Mouse (Mus musculus): Measurements from ENCODE around the gene Abcb10. TPM values are rescaled to one million over a fixed set of nuclear protein-coding genes. Genes with fewer than 3 reads are reported as not detected.

Gene Abcb10
- total and polyA plus RNA-seq, 2 experiments from 2014 or later: 17.2 to 34.5 TPM

GRCm38 (mm10) chr8:123925671-123926070 lies 57.3 kb downstream of the Abcb10 start:
- no peak for ATAC-seq (ENCODE audit: insufficient read depth, low read depth)
- Histone ChIP-seq H3K36me3 (replicated peaks; ENCODE audit: control insufficient read depth, insufficient read depth, low read length) (peaks cover 70% of the 10 kb centered on the region), H3K4me2 (ENCODE audit: low read depth, low read length) (no peak overlapping the region), H3K27ac (ENCODE audit: low read depth) (no peak overlapping the region), H3K4me3 (ENCODE audit: low read depth, low read length) (no peak overlapping the region), H3K9ac (replicated peaks; ENCODE audit: low read depth, low read length) (no peak overlapping the region), H3K4me1 (ENCODE audit: control insufficient read depth, insufficient read depth) (no peaks in the 10 kb centered on the region), H3K27me3 (ENCODE audit: control insufficient read depth, insufficient read depth, low read length) (no peaks in the 10 kb centered on the region), H3K9me3 (replicated peaks; ENCODE audit: control insufficient read depth, low read length) (no peaks in the 10 kb centered on the region)
- WGBS: 94% methylated on average over 3 of the region's 3 CpGs
- no peak for DNase-seq (ENCODE audit: low spot score)
- TF ChIP-seq EP300 (IDR thresholded peaks at IDR 0.05; ENCODE audit: low read depth) (no peak), CTCF (IDR thresholded peaks at IDR 0.05; ENCODE audit: low read depth) (no peak)

- Histone ChIP-seq H3K36me3 (replicated peaks; ENCODE audit: control insufficient read depth, insufficient read depth, low read length) (peaks cover 70% of the 10 kb centered on the region), H3K9ac (replicated peaks; ENCODE audit: low read depth, low read length) (no peak overlapping the region), H3K4me1 (ENCODE audit: control insufficient read depth, insufficient read depth) (no peaks in the 10 kb centered on the region), H3K27ac (ENCODE audit: low read depth) (no peak overlapping the region), H3K4me3 (ENCODE audit: low read depth, low read length) (no peak overlapping the region), H3K9me3 (replicated peaks; ENCODE audit: control insufficient read depth, low read length) (no peaks in the 10 kb centered on the region), H3K27me3 (ENCODE audit: control insufficient read depth, insufficient read depth, low read length) (no peaks in the 10 kb centered on the region), H3K4me2 (ENCODE audit: low read depth, low read length) (no peak overlapping the region)
- peak; percentile 82 for DNase-seq (ENCODE audit: low spot score)
- peak; percentile 90 for ATAC-seq (ENCODE audit: insufficient read depth, low read depth)
- TF ChIP-seq CTCF (IDR thresholded peaks at IDR 0.05; ENCODE audit: low read depth) (peak; percentile 97), EP300 (IDR thresholded peaks at IDR 0.05; ENCODE audit: low read depth) (no peak)
- 23% methylated on average over 2 of the region's 2 CpGs for WGBS
These were observed 58.2 kb downstream of the Abcb10 start for GRCm38 (mm10) chr8:123924719-123925118.

DNA sequence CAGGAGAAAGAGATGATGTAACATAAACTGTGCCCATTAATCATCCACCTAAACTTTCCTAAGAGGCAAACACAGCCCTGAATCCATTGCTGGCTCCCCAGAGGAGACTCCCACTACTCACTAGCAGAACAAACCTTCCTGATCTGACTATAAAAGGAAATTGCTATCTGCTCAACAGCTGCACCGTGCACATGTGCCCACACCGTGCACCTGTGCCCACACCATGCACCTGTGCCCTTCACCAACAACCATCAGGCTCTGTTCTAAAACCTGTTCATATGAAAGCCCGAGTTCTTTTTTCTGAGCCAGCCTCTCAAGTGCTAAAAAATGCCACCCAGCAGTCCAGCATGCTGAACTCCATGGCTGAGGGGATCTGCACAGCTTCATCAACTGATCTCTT lies 68.3 kb downstream of the Abcb10 start:
- Histone ChIP-seq H3K9ac (replicated peaks; ENCODE audit: low read depth, low read length) (no peak overlapping the region), H3K27me3 (ENCODE audit: control insufficient read depth, insufficient read depth, low read length) (no peaks in the 10 kb centered on the region), H3K4me2 (ENCODE audit: low read depth, low read length) (no peak overlapping the region), H3K4me3 (ENCODE audit: low read depth, low read length) (no peak overlapping the region), H3K4me1 (ENCODE audit: control insufficient read depth, insufficient read depth) (no peaks in the 10 kb centered on the region), H3K27ac (ENCODE audit: low read depth) (no peak overlapping the region), H3K36me3 (replicated peaks; ENCODE audit: control insufficient read depth, insufficient read depth, low read length) (peaks cover 86% of the 10 kb centered on the region), H3K9me3 (replicated peaks; ENCODE audit: control insufficient read depth, low read length) (no peaks in the 10 kb centered on the region)
- ATAC-seq (ENCODE audit: insufficient read depth, low read depth) (no peak), DNase-seq (ENCODE audit: low spot score) (no peak)
- 90% methylated on average over 3 of the region's 3 CpGs for WGBS
- TF ChIP-seq EP300 (IDR thresholded peaks at IDR 0.05; ENCODE audit: low read depth) (no peak), CTCF (IDR thresholded peaks at IDR 0.05; ENCODE audit: low read depth) (no peak)

DNA sequence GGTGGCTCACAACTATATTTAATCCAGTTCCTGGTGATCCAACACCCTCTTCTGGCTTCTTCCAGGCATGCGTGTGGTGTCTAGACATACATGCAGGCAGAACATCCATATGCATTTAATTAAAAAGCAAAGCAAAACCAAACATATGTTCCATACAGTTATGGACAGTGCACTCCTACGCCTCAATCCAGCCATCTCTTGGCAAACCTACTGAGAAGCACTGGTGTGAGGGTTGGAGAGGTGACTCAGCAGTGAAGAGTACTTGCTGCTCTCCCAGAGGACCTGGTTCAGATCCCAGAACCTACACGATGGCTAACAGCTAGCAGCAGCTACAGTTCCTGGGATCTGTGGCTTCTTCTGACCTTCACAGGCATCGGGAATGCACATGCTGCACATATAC lies 70.7 kb downstream of the Abcb10 start:
- no peak for DNase-seq (ENCODE audit: low spot score)
- TF ChIP-seq CTCF (IDR thresholded peaks at IDR 0.05; ENCODE audit: low read depth): no peak
- no peak for TF ChIP-seq EP300 (IDR thresholded peaks at IDR 0.05; ENCODE audit: low read depth)

GRCm38 (mm10) chr8:123907604-123908003 lies 75.3 kb downstream of the Abcb10 start:
- TF ChIP-seq EP300 (IDR thresholded peaks at IDR 0.05; ENCODE audit: low read depth) (no peak), CTCF (IDR thresholded peaks at IDR 0.05; ENCODE audit: low read depth) (no peak)
- ATAC-seq (ENCODE audit: insufficient read depth, low read depth) (no peak), DNase-seq (ENCODE audit: low spot score) (no peak)
- Histone ChIP-seq H3K4me3 (ENCODE audit: low read depth, low read length) (no peak overlapping the region), H3K9me3 (replicated peaks; ENCODE audit: control insufficient read depth, low read length) (no peaks in the 10 kb centered on the region), H3K27ac (ENCODE audit: low read depth) (no peak overlapping the region), H3K27me3 (ENCODE audit: control insufficient read depth, insufficient read depth, low read length) (no peaks in the 10 kb centered on the region), H3K4me2 (ENCODE audit: low read depth, low read length) (no peak overlapping the region), H3K4me1 (ENCODE audit: control insufficient read depth, insufficient read depth) (no peaks in the 10 kb centered on the region), H3K9ac (replicated peaks; ENCODE audit: low read depth, low read length) (no peak overlapping the region), H3K36me3 (replicated peaks; ENCODE audit: control insufficient read depth, insufficient read depth, low read length) (peaks cover 86% of the 10 kb centered on the region)
- WGBS: 89% methylated on average over 6 of the region's 6 CpGs

More for the DNA sequence above, 70.7 kb downstream of the Abcb10 start:
- 86% methylated on average over 4 of the region's 4 CpGs for WGBS
- H3K27me3 ChIP-seq (ENCODE audit: control insufficient read depth, insufficient read depth, low read length): no peaks in the 10 kb centered on the region
- H3K9ac ChIP-seq (replicated peaks; ENCODE audit: low read depth, low read length): no peak overlapping the region
- peaks cover 93% of the 10 kb centered on the region for H3K36me3 ChIP-seq (replicated peaks; ENCODE audit: control insufficient read depth, insufficient read depth, low read length)
- H3K4me1 ChIP-seq (ENCODE audit: control insufficient read depth, insufficient read depth): no peaks in the 10 kb centered on the region
- no peak overlapping the region for H3K4me2 ChIP-seq (ENCODE audit: low read depth, low read length)
- no peak for ATAC-seq (ENCODE audit: insufficient read depth, low read depth)
- H3K4me3 ChIP-seq (ENCODE audit: low read depth, low read length): no peak overlapping the region
- no peaks in the 10 kb centered on the region for H3K9me3 ChIP-seq (replicated peaks; ENCODE audit: control insufficient read depth, low read length)
- no peak overlapping the region for H3K27ac ChIP-seq (ENCODE audit: low read depth)

- DNase-seq (ENCODE audit: low spot score) (no peak), ATAC-seq (ENCODE audit: insufficient read depth, low read depth) (no peak)
- no peaks in the 10 kb centered on the region for H3K4me1 ChIP-seq (ENCODE audit: control insufficient read depth, insufficient read depth)
- peaks cover 76% of the 10 kb centered on the region for H3K36me3 ChIP-seq (replicated peaks; ENCODE audit: control insufficient read depth, insufficient read depth, low read length)
- TF ChIP-seq CTCF (IDR thresholded peaks at IDR 0.05; ENCODE audit: low read depth) (no peak), EP300 (IDR thresholded peaks at IDR 0.05; ENCODE audit: low read depth) (no peak)
- WGBS: 76% methylated on average over 7 of the region's 7 CpGs
- no peak overlapping the region for H3K4me2 ChIP-seq (ENCODE audit: low read depth, low read length)
- H3K4me3 ChIP-seq (ENCODE audit: low read depth, low read length): no peak overlapping the region
- no peaks in the 10 kb centered on the region for H3K27me3 ChIP-seq (ENCODE audit: control insufficient read depth, insufficient read depth, low read length)
- H3K9ac ChIP-seq (replicated peaks; ENCODE audit: low read depth, low read length): no peak overlapping the region
- no peak overlapping the region for H3K27ac ChIP-seq (ENCODE audit: low read depth)
- H3K9me3 ChIP-seq (replicated peaks; ENCODE audit: control insufficient read depth, low read length): no peaks in the 10 kb centered on the region
These were observed 80.3 kb downstream of the Abcb10 start for GRCm38 (mm10) chr8:123902653-123903052.

MicroRNAs encoded within 50 kb of the gene (microRNA counts, 519-probe panel; counts per million panel counts)
- microRNA mmu-miR-1967: not detected

Small RNA genes within 50 kb of the gene (microRNA-seq; reads per million reads assigned to microRNA genes)
- not detected for gene Mir1967

Other genes with a start within 250 kb of the Abcb10 start
- 13.7 and 22.1 TPM in 2 replicates for gene Rab4a, start 177.1 kb downstream of the Abcb10 start, total RNA-seq (2014; rRNA removed; ENCODE audit: low replicate concordance)
- 30.1 and 31.0 TPM in 2 replicates for gene Rab4a, start 177.1 kb downstream of the Abcb10 start, polyA plus RNA-seq (2015; fragmentation: Nextera tagmentation; extraction: Ambion mirVana)
- gene Ccsap, start 122.9 kb downstream of the Abcb10 start, total RNA-seq (2014; rRNA removed; ENCODE audit: low replicate concordance): 5.1 and 6.3 TPM in 2 replicates
- 1.2 TPM in 2 replicates for gene Ccsap, start 122.9 kb downstream of the Abcb10 start, polyA plus RNA-seq (2015; fragmentation: Nextera tagmentation; extraction: Ambion mirVana)
- 180 and 491 TPM in 2 replicates for gene Acta1, start 88.4 kb downstream of the Abcb10 start, total RNA-seq (2014; rRNA removed; ENCODE audit: low replicate concordance)
- 120 and 149 TPM in 2 replicates for gene Acta1, start 88.4 kb downstream of the Abcb10 start, polyA plus RNA-seq (2015; fragmentation: Nextera tagmentation; extraction: Ambion mirVana)
- gene Nup133, start 33.9 kb downstream of the Abcb10 start, total RNA-seq (2014; rRNA removed; ENCODE audit: low replicate concordance): 14.8 and 20.3 TPM in 2 replicates
- 9.8 and 10.2 TPM in 2 replicates for gene Nup133, start 33.9 kb downstream of the Abcb10 start, polyA plus RNA-seq (2015; fragmentation: Nextera tagmentation; extraction: Ambion mirVana)
- gene Taf5l, start 38.3 kb upstream of the Abcb10 start, total RNA-seq (2014; rRNA removed; ENCODE audit: low replicate concordance): 31.8 and 46.3 TPM in 2 replicates
- gene Taf5l, start 38.3 kb upstream of the Abcb10 start, polyA plus RNA-seq (2015; fragmentation: Nextera tagmentation; extraction: Ambion mirVana): 14.1 and 17.2 TPM in 2 replicates
- gene Urb2, start 38.4 kb upstream of the Abcb10 start, total RNA-seq (2014; rRNA removed; ENCODE audit: low replicate concordance): 9.8 and 11.7 TPM in 2 replicates
- 0.74 and 0.97 TPM in 2 replicates for gene Urb2, start 38.4 kb upstream of the Abcb10 start, polyA plus RNA-seq (2015; fragmentation: Nextera tagmentation; extraction: Ambion mirVana)
- 30.0 and 35.4 TPM in 2 replicates for gene Galnt2, start 248.3 kb upstream of the Abcb10 start, total RNA-seq (2014; rRNA removed; ENCODE audit: low replicate concordance)
- gene Galnt2, start 248.3 kb upstream of the Abcb10 start, polyA plus RNA-seq (2015; fragmentation: Nextera tagmentation; extraction: Ambion mirVana): 24.6 and 30.3 TPM in 2 replicates